Mouse (Mus musculus) hindbrain, embryonic 13.5 days (tissue): ENCODE data around the gene Nup133. TPM values are rescaled to one million over a fixed set of nuclear protein-coding genes. Genes with fewer than 3 reads are reported as not detected.

Experiments
- ATAC-seq: fragments of 200-750 bp; cut with Nextera tagmentation; 2 replicates; pipeline ENCODE4 v1.8.0; 2017; ENCODE audit warnings: moderate TSS enrichment; ENCODE audit not compliant: low FRiP score
- H3K27ac ChIP-seq: fragments of 300-500 bp; sonication (generic); 2 replicates; pipeline ENCODE4 v1.5.1; 2015; ENCODE audit warnings: inconsistent platforms, mild to moderate bottlenecking, moderate library complexity
- H3K27me3 ChIP-seq: fragments of 300-500 bp; sonication (generic); 2 replicates; pipeline ENCODE4 v1.6.1; 2015; ENCODE audit warnings: mild to moderate bottlenecking, inconsistent platforms
- H3K36me3 ChIP-seq: fragments of 300-500 bp; sonication (generic); 2 replicates; pipeline ENCODE4 v1.6.1; 2015; ENCODE audit warnings: mild to moderate bottlenecking, inconsistent platforms
- H3K4me1 ChIP-seq: fragments of 300-500 bp; sonication (generic); replicated peaks from 2 replicates; pipeline ENCODE4 v1.6.1; 2015; ENCODE audit warnings: inconsistent platforms
- H3K4me2 ChIP-seq: fragments of 300-500 bp; sonication (generic); 2 replicates; pipeline ENCODE4 v1.6.1; 2015; ENCODE audit warnings: inconsistent platforms, mild to moderate bottlenecking, moderate library complexity
- H3K4me3 ChIP-seq: fragments of 300-500 bp; sonication (generic); 2 replicates; pipeline ENCODE4 v1.5.1; 2015; ENCODE audit warnings: mild to moderate bottlenecking, inconsistent platforms
- H3K9ac ChIP-seq: fragments of 300-500 bp; sonication (generic); 2 replicates; pipeline ENCODE4 v1.6.1; 2015; ENCODE audit warnings: mild to moderate bottlenecking, inconsistent platforms
- H3K9me3 ChIP-seq: fragments of 300-500 bp; sonication (generic); 2 replicates; pipeline ENCODE4 v1.6.1; 2016; ENCODE audit warnings: inconsistent platforms
- WGBS: fragments of 180-500 bp; shearing (Covaris S2); methylation state at CpG from one replicate; pipeline ENCODE4 v1.1.7; 2015; 5-methylcytosine and 5-hydroxymethylcytosine counted together
- polyA plus RNA-seq: library from polyadenylated mRNA; unstranded; fragments of >200 nt; fragmentation: Nextera tagmentation; extraction: Ambion mirVana; gene quantifications from 2 replicates; pipeline ENCODE4 v1.2.1, GENCODE M21; 2015

Nup133 gene
- polyA plus RNA-seq, 1 experiment from 2014 or later = 25.3 TPM

GRCm38 (mm10) chr8:123929026-123929425, 20.0 kb downstream of the Nup133 start:
- Histone ChIP-seq H3K4me1 (no peaks in the 10 kb centered on the region), H3K4me2 (no peak overlapping the region), H3K9me3 (no peaks in the 10 kb centered on the region), H3K27ac (no peak overlapping the region), H3K9ac (no peak overlapping the region), H3K36me3 (peaks cover 77% of the 10 kb centered on the region), H3K27me3 (no peaks in the 10 kb centered on the region), H3K4me3 (no peak overlapping the region)
- WGBS = 95% methylated on average over 7 of the region's 7 CpGs
- ATAC-seq = no peak

DNA sequence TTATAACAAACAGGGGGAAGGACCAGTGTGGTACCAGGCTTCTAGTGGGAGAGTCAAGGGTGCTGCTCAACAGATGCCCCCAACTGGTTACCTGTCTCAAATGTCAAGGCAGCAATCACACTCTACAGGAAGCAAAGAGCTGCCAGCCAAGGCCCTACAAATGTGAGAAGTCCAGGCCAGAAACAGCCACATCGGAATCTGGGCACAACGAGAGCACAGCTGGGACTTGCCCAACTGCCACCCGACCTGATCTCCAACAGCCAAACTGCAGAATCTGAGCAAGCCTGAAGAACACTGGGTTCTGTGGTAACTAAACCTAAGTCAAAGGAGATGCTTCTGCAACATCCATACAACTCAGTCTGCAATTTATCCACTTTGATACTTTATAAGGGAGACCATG, 23.4 kb downstream of the Nup133 start:
- ATAC-seq = no peak
- Histone ChIP-seq H3K9ac (no peak overlapping the region), H3K36me3 (peaks cover 80% of the 10 kb centered on the region), H3K4me2 (no peak overlapping the region), H3K4me1 (no peaks in the 10 kb centered on the region), H3K4me3 (no peak overlapping the region), H3K9me3 (no peaks in the 10 kb centered on the region), H3K27ac (no peak overlapping the region), H3K27me3 (no peaks in the 10 kb centered on the region)
- WGBS = 94% methylated on average over 3 of the region's 3 CpGs

GRCm38 (mm10) chr8:123924719-123925118, 24.3 kb downstream of the Nup133 start:
- Histone ChIP-seq H3K9me3 (no peaks in the 10 kb centered on the region), H3K4me3 (no peak overlapping the region), H3K36me3 (peaks cover 80% of the 10 kb centered on the region), H3K4me2 (no peak overlapping the region), H3K27me3 (no peaks in the 10 kb centered on the region), H3K4me1 (no peaks in the 10 kb centered on the region), H3K9ac (no peak overlapping the region), H3K27ac (no peak overlapping the region)
- WGBS = 22% methylated on average over 2 of the region's 2 CpGs
- ATAC-seq = 0 out of 2 replicates have a peak, but pooled peaks have one; percentile 68

- ATAC-seq = no peak
Observed at GRCm38 (mm10) chr8:123914635-123915034, 34.4 kb downstream of the Nup133 start.

GRCm38 (mm10) chr8:123912265-123912664, 36.8 kb downstream of the Nup133 start:
- Histone ChIP-seq H3K9ac (no peak overlapping the region), H3K4me3 (no peak overlapping the region), H3K27me3 (no peaks in the 10 kb centered on the region), H3K27ac (no peak overlapping the region), H3K36me3 (peaks cover 94% of the 10 kb centered on the region), H3K9me3 (no peaks in the 10 kb centered on the region), H3K4me2 (no peak overlapping the region), H3K4me1 (no peaks in the 10 kb centered on the region)
- 93% methylated on average over 4 of the region's 4 CpGs for WGBS
- no peak for ATAC-seq

More at GRCm38 (mm10) chr8:123914635-123915034, 34.4 kb downstream of the Nup133 start:
- Histone ChIP-seq H3K9me3 (no peaks in the 10 kb centered on the region), H3K27me3 (no peaks in the 10 kb centered on the region), H3K4me2 (no peak overlapping the region), H3K9ac (no peak overlapping the region), H3K36me3 (peaks cover 95% of the 10 kb centered on the region), H3K27ac (no peak overlapping the region), H3K4me1 (no peaks in the 10 kb centered on the region), H3K4me3 (no peak overlapping the region)
- WGBS = 98% methylated on average over 3 of the region's 3 CpGs

GRCm38 (mm10) chr8:123907604-123908003, 41.5 kb downstream of the Nup133 start:
- Histone ChIP-seq H3K9me3 (no peaks in the 10 kb centered on the region), H3K36me3 (peaks cover 89% of the 10 kb centered on the region), H3K27me3 (no peaks in the 10 kb centered on the region), H3K9ac (no peak overlapping the region), H3K4me1 (no peaks in the 10 kb centered on the region), H3K27ac (no peak overlapping the region), H3K4me3 (no peak overlapping the region), H3K4me2 (no peak overlapping the region)
- WGBS = 87% methylated on average over 6 of the region's 6 CpGs
- no peak for ATAC-seq

- H3K27ac ChIP-seq = no peak overlapping the region
- H3K4me1 ChIP-seq = no peaks in the 10 kb centered on the region
- H3K9me3 ChIP-seq = no peaks in the 10 kb centered on the region
- ATAC-seq = no peak
- no peak overlapping the region for H3K9ac ChIP-seq
- H3K4me2 ChIP-seq = no peak overlapping the region
- no peaks in the 10 kb centered on the region for H3K27me3 ChIP-seq
- peaks cover 68% of the 10 kb centered on the region for H3K36me3 ChIP-seq
- WGBS = 90% methylated on average over 7 of the region's 7 CpGs
- H3K4me3 ChIP-seq = no peak overlapping the region
Observed at GRCm38 (mm10) chr8:123902653-123903052, 46.4 kb downstream of the Nup133 start.

DNA sequence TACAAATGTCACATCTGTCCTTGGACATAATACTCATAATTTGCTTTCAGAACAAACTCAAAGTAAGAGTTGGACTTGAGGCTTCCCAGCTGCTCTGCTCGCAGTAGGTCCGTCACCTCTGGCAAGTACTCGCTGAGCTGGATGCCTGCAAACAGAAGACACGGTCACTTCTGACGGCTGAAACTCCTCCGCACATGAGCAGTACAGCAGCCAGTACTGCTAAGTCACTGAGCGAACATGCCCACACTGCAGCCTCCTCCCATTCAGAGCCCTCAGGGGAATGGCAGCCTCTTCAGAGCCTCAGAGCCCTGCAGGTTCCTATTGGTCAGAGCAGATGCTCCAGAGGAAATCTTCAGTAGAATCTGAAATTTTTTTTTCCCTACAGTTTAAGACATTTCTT, 49.7 kb downstream of the Nup133 start:
- Histone ChIP-seq H3K36me3 (peaks cover 42% of the 10 kb centered on the region), H3K4me1 (no peaks in the 10 kb centered on the region), H3K4me3 (no peak overlapping the region), H3K4me2 (no peak overlapping the region), H3K9me3 (no peaks in the 10 kb centered on the region), H3K27me3 (peaks cover 25% of the 10 kb centered on the region), H3K9ac (no peak overlapping the region), H3K27ac (no peak overlapping the region)
- WGBS = 90% methylated on average over 7 of the region's 7 CpGs
- no peak for ATAC-seq

- H3K4me2 ChIP-seq = no peak overlapping the region
- no peak for ATAC-seq
- H3K4me3 ChIP-seq = no peak overlapping the region
- H3K4me1 ChIP-seq = no peaks in the 10 kb centered on the region
- peaks cover 34% of the 10 kb centered on the region for H3K36me3 ChIP-seq
- H3K27ac ChIP-seq = no peak overlapping the region
- 87% methylated on average over 5 of the region's 5 CpGs for WGBS
- H3K9ac ChIP-seq = no peak overlapping the region
- no peaks in the 10 kb centered on the region for H3K9me3 ChIP-seq
- H3K27me3 ChIP-seq = peaks cover 33% of the 10 kb centered on the region
Observed at GRCm38 (mm10) chr8:123898576-123898975, 50.5 kb downstream of the Nup133 start.

- Histone ChIP-seq H3K4me1 (peaks cover 12% of the 10 kb centered on the region), H3K27ac (no peak overlapping the region), H3K36me3 (peaks cover 16% of the 10 kb centered on the region), H3K27me3 (peaks cover 51% of the 10 kb centered on the region), H3K9me3 (no peaks in the 10 kb centered on the region), H3K4me2 (no peak overlapping the region), H3K4me3 (no peak overlapping the region), H3K9ac (no peak overlapping the region)
- 59% methylated on average over 10 of the region's 10 CpGs for WGBS
- no peak for ATAC-seq
Observed at GRCm38 (mm10) chr8:123896774-123897173, 52.3 kb downstream of the Nup133 start.

- Histone ChIP-seq H3K27me3 (peaks cover 55% of the 10 kb centered on the region), H3K4me3 (no peak overlapping the region), H3K9me3 (no peaks in the 10 kb centered on the region), H3K4me1 (peaks cover 16% of the 10 kb centered on the region), H3K27ac (no peak overlapping the region), H3K36me3 (peaks cover 12% of the 10 kb centered on the region), H3K9ac (no peak overlapping the region), H3K4me2 (no peak overlapping the region)
- ATAC-seq = no peak
- 71% methylated on average over 14 of the region's 14 CpGs for WGBS
Observed at GRCm38 (mm10) chr8:123896366-123896761, 52.7 kb downstream of the Nup133 start.

GRCm38 (mm10) chr8:123895680-123896365, 53.2 kb downstream of the Nup133 start:
- no peak overlapping the region for H3K4me2 ChIP-seq
- no peak overlapping the region for H3K9ac ChIP-seq
- 70% methylated on average over 9 of the region's 9 CpGs for WGBS
- H3K9me3 ChIP-seq = no peaks in the 10 kb centered on the region
- H3K27me3 ChIP-seq = peaks cover 59% of the 10 kb centered on the region
- no peak overlapping the region for H3K27ac ChIP-seq
- H3K4me3 ChIP-seq = no peak overlapping the region
- no peak for ATAC-seq
- peaks cover 21% of the 10 kb centered on the region for H3K4me1 ChIP-seq
- H3K36me3 ChIP-seq = peaks cover 8% of the 10 kb centered on the region

GRCm38 (mm10) chr8:123895230-123895629, 53.8 kb downstream of the Nup133 start:
- H3K4me1 ChIP-seq = peaks cover 23% of the 10 kb centered on the region
- H3K27me3 ChIP-seq = peaks cover 65% of the 10 kb centered on the region
- H3K4me2 ChIP-seq = no peak overlapping the region
- H3K9ac ChIP-seq = no peak overlapping the region
- peaks cover 2% of the 10 kb centered on the region for H3K36me3 ChIP-seq
- 80% methylated on average over 4 of the region's 4 CpGs for WGBS
- no peak overlapping the region for H3K4me3 ChIP-seq
- no peaks in the 10 kb centered on the region for H3K9me3 ChIP-seq
- no peak for ATAC-seq
- H3K27ac ChIP-seq = no peak overlapping the region
